Mouse (Mus musculus) E14TG2a.4 (cell line): ENCODE measurements at regions not wholly inside any gene's neighbourhood (a gene's known extent, or its start where the extent isn't known, plus 50 kb on each side); places are given as distances from the start of the nearest gene placed in this dataset.
"Not testable (repeated sequence)": the region's sequence is repeated elsewhere in the genome, so short reads cannot be mapped to it uniquely, and the experiment has no call there.

ENCODE experiments used
- H3K27me3 ChIP-seq: 2 replicates; pipeline ENCODE4 v1.6.1; 2014; ENCODE audit warnings: low read length, control low read depth; ENCODE audit not compliant: insufficient read depth
- H3K36me3 ChIP-seq: 2 replicates; pipeline ENCODE4 v1.6.1; 2014; ENCODE audit warnings: low read length, control low read depth; ENCODE audit not compliant: insufficient read depth
- H3K4me1 ChIP-seq: replicated peaks from 2 replicates; pipeline ENCODE4 v1.6.1; 2014; ENCODE audit warnings: low read depth, low read length, control low read depth
- H3K4me3 ChIP-seq: replicated peaks from 2 replicates; pipeline ENCODE4 v1.5.1; 2014; ENCODE audit warnings: mild to moderate bottlenecking, low read length
- H3K9me3 ChIP-seq: 2 replicates; pipeline ENCODE4 v1.6.1; 2014; ENCODE audit warnings: low read length, control low read depth
- CTCF ChIP-seq: conservative IDR thresholded peaks from 2 replicates; pipeline ENCODE4 v1.5.1; 2014; ENCODE audit warnings: low read length
- NANOG ChIP-seq: IDR thresholded peaks from 2 replicates; pipeline ENCODE4 v1.6.1; 2014; ENCODE audit warnings: borderline replicate concordance, low read length, mixed read lengths
- POU5F1 ChIP-seq: IDR thresholded peaks from 2 replicates; pipeline ENCODE4 v1.6.1; 2014; ENCODE audit warnings: low read length, borderline replicate concordance

DNA sequence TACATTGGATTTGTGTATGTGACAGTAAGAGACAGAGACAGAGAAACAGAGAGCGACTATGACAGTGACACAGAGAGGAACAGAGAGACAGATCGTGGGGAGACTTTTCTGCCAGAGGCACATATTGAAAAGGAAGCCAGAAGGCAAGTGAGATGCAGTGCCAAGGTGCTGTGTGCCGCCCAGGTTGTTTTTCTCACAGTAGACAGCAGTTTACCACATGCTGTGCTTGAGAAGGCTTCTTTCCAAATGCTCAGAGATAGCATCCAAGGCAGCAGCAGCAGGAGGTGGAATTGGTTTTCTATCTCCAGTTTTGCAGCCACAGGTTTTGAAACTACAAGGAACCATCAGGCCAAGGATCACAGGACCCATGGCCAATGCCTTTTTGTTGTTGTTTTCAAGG is 466.5 kb downstream of the Lrfn5 start:
- Histone ChIP-seq H3K4me1 (no peaks in the 10 kb centered on the region), H3K9me3 (peaks cover 42% of the 10 kb centered on the region), H3K27me3 (no peaks in the 10 kb centered on the region), H3K4me3 (no peak overlapping the region), H3K36me3 (no peaks in the 10 kb centered on the region)
- TF ChIP-seq NANOG, result no peak
- TF ChIP-seq CTCF, result no peak
- no peak for TF ChIP-seq POU5F1

GRCm38 (mm10) chr12:61993858-61994257 is 470.9 kb downstream of the Lrfn5 start:
- not testable (repeated sequence) for H3K4me1 ChIP-seq, H3K36me3 ChIP-seq
- peaks cover 53% of the 10 kb centered on the region for H3K9me3 ChIP-seq

GRCm38 (mm10) chr12:61994294-61994693 is 471.3 kb downstream of the Lrfn5 start:
- no peak for TF ChIP-seq POU5F1
- TF ChIP-seq NANOG, result no peak
- no peak for TF ChIP-seq CTCF
- peaks cover 54% of the 10 kb centered on the region for H3K9me3 ChIP-seq
- no peaks in the 10 kb centered on the region for H3K27me3 ChIP-seq
- H3K4me1 ChIP-seq, result no peaks in the 10 kb centered on the region
- no peak overlapping the region for H3K4me3 ChIP-seq
- no peaks in the 10 kb centered on the region for H3K36me3 ChIP-seq

More at GRCm38 (mm10) chr12:61993858-61994257, 470.9 kb downstream of the Lrfn5 start:
- not testable (repeated sequence) for H3K4me3 ChIP-seq, H3K27me3 ChIP-seq

- Histone ChIP-seq H3K9me3 (no peaks in the 10 kb centered on the region), H3K4me1 (no peaks in the 10 kb centered on the region), H3K36me3 (no peaks in the 10 kb centered on the region), H3K4me3 (no peak overlapping the region), H3K27me3 (no peaks in the 10 kb centered on the region)
- TF ChIP-seq NANOG (no peak), POU5F1 (no peak), CTCF (no peak)
Observed at GRCm38 (mm10) chr12:62013351-62013750, 490.4 kb downstream of the Lrfn5 start.

GRCm38 (mm10) chr12:62017676-62018075 is 494.7 kb downstream of the Lrfn5 start:
- H3K9me3 ChIP-seq, H3K36me3 ChIP-seq, H3K4me3 ChIP-seq, H3K27me3 ChIP-seq, H3K4me1 ChIP-seq: not testable (repeated sequence)
